Mouse (Mus musculus): Measurements from ENCODE around the gene Ctso.
A peak's percentile ranks its signal among the peaks of the same experiment; 100 is the strongest.

The Ctso gene

DNA sequence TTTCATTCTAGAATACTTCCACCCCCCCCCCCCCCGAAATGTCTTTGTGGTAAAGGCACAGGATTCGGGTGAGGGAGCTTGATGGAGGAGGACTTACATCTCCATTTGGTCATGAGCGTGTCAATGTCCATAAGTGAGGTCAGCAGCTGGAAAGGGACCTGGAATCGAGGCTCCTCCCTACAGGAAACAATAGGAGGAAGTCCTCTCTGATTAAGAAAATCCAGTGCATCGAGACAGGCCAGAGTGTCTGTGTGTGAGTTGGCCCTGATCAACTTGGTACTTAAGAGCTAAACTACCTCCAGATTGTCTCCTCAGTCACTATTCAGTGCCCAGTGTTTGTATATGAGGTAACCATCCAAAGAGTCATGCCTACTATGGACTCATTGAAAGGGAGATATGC is 28.9 kb downstream of the Ctso start:
- DNase-seq = no peak

DNA sequence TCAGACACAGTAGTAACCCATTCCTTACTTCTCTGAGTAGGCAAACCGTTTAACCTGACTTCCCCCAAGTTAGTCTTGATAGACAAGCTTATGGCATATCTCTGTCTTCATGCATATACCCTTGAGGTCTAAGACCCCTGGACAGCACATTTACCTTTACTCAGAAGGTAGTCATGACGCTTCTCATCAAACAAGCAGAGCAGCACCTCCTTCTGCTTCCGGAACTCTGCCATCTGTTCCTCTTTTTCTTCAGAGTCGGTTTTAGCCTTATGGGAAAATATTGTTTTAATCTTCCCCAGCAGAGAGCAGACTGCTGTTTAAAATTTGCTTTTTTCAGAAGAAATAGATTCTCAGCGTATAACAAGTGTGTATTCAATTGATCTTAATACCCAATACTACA is 31.4 kb downstream of the Ctso start:
- DNase-seq = no peak

DNA sequence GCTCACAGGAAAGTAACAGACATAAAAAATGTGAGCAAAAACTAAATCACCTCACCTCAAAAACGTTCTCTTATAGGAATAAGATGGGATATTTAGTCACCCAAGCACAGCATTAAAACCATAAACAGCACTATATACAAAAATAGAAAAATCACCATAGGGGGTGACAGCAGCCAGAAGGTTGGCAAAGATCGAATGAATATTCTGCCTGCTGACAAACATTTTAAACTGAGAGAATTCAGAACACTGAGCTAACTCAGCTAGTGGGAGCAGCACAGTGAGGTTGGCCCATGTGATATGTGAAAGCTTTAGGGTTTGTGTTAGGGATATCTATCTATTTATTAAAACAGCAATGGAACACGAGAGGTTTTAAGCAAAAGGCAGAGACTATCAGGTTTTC is 32.2 kb downstream of the Ctso start:
- DNase-seq = no peak

DNA sequence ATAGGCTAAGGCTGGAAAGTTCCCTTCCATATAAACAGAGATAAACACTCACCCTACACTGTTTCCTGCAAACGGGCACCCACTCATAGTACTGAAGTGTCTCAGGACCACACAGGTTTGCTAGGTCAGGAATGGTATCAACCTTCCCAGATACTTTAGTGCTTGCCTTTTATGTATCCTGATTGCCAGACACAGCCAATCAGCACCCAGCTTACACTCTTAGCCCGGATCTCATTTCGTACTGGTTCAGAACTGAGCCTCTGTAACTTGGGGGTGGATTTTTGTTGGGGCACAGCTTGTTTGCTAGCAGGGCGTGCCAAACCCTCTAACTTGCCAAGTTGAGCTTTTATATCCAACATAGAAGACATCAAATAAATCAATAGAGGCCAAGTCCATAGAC is 43.2 kb downstream of the Ctso start:
- no peak for DNase-seq

DNA sequence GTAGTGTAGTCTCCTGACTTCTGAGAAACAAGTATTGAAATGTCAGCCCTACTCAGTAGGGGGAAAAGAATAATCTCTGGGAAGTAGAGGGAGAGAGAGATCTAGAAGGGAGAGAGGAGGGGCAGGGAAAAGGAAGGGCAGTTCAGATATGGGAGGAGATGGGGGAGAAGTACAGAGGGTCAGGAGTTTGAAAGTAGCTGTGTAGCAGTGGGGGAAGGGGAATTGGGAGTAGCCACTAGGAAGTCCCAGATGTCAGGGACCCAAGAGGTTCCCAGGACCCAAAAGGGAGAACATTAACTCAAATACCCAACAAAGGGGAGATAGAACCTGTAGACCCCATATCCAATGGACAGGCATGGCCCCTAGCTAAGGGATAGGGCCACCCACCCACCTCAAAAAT is 43.7 kb downstream of the Ctso start, which contains the start of gene Tdo2:
Gene Tdo2 (minus strand): TSS at position 101 of the 400 bp plus-strand sequence.
- no peak for DNase-seq

DNA sequence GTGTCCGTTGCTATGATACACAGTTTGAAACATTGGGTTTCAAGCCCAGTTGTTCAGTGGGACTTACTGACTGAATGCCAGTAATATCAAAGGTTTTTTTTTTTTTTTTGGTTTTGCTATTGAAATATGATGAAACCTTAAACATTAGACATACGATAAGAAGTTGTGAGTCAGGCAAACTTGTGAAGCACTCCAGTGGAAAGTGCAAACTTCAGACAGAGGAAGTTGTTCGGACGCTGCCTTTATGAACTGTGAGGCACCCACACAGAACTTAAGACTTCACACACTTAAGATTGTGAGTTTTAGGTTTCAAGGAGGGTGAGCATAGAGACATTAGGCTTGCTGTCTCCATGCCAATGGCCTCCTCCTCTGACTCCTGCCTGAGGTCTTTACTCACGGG is 49.2 kb downstream of the Ctso start:
- no peak for DNase-seq

DNA sequence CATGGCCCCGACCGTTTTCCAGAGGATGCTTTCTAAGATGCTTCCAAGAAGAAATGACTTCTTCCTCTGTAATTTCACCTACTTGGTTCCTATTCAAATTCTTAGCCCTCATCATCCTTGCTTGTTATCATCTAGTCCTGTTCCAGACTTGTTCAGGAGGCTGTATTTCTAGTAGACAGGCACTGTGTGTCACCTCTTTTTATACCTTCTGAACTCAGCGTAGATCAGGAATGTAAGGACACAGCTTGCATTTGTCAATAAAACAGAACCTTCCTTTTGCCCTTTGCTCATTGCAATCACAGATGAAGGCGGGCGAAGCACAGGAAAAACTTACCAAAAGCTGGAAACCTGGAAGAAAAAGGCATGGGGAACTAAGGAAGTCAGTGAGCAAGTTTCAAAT is 49.6 kb downstream of the Ctso start, which contains the start of gene Asic5:
Gene Asic5 (plus strand): TSS at position 301 of the 400 bp plus-strand sequence.
- no peak for DNase-seq

DNA sequence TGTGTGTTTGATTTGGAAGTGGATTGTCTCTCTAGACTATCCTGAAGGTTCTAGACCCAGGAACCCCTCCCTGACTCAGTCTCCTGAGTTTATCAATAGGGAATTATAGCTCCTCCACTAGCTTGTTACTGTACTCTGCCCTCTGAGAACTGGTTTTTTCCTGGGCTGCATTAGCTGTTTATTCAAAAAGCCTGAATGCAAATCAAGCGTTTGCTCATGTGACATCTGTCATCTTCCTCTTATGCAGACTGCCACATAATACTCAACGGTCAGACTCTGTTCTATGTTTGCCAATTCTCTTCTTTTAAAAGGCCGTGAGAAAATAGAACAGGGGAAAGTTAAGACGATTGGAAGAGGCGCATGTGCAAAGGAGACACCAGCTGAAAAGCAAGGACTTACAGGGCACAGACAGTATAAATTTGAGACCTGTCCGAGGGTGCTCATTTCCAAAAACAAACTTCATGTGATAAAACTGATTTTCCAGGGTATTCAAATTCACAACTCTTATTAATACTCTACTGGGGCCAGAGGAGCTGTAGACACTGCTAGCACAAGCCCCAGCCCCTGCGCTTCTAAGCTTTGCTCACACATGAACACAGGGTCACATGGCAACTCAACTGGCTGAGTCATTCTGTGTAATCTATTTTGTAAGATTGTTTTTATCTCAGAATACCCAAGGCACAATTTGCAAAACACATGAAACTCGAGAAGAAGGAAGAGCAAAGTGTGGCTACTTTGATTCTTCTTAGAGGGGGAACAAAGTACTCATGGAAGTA is 50.9 kb downstream of the Ctso start:
- no peak for DNase-seq

DNA sequence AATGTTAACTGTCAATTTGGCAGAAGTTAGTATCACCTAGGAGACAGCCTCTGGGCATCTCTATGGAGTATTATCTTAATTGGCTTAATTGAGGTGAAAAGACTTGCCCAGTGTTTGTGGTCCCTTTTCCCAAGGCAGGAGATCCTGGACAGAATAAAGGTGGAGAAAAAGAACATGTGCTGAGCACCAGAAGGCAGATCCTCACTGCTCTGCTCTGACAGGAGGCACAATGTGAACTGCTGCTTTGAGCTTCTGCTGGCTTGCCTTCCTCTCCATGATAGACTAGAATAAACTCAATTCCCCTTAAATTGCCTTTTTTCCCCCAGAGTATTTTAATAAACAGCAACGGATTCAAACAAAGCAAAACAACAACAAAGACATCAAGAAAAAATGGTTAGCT is 52.7 kb downstream of the Ctso start:
- no peak for DNase-seq

DNA sequence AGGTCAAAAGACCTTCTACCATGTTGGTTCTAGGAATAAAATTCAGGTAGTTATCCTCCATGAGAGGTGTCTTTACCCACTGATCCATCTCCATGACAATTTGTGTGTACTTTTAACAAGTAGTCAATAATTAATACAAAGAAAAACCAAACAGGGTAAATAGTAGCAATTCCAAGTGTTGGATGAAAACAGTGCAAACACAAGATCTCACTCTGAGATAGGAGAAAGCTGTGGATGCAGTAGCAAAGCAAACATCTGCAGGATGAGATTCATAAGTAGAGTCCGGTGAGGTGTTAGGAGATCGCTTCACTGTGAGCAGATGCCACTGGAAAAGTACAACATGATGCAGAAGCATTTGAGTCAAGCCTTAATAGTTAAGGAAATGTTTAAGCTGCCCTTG is 53.7 kb downstream of the Ctso start:
- DNase-seq = no peak

DNA sequence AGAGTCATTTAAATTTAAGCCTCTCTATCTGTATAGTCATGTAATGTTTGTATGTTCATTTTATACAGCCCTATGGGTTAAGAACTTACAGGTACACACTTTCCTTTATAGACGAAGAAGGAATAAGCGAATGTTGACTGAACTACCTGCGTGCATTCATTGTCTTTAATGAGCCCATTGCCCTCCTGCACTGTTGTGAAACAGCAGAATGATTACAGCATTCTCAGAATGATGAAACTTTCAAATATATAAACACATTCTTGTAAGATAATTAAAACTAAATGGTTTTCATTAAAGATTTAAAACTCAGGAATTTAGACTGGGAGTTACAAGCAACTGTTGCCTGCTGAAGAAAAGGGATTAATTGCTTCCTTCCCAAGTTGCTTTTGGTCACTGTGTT is 55.2 kb downstream of the Ctso start:
- DNase-seq = no peak

DNA sequence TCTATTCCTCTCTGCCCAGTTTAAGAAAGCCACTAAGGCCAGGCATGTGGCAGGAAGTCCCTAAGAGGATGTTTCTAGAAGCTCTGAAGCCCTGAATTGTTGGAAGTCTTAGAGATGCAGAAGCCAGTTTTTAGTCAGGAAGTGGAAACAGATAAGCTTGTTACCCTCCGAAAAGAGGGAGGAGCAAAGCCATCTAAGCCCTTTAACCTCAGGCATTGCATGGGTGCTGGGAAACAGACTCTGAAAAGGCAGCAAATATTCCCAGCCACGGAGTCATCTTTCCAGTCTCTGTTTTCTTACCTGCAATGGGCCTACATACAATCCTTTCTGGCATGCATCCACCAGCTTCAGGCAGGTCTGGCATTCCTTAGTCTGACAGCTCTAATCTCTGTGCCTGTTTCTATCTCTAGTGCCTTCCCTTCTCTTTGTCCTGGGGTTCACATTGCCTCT is 57.3 kb downstream of the Ctso start:
- DNase-seq = no peak

DNA sequence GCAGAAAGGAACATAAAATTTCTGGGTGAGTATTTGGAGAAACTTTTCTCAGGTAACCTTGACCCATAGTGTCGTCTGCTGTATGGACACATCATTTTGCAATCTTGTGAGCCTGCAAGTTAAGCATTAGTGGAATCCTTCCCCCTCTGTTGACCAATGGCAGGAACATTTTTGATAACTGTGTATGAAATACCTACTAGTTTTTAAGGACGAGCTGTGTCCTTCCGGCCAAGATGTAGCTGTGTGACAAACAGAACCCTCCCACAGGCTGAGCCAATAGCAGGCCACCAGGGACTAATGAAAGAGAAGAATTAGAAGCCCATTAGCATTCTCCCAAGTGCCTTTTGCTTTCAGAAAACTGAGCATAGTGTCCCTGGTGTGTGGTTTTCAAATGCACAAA is 58.1 kb downstream of the Ctso start:
- DNase-seq = no peak

DNA sequence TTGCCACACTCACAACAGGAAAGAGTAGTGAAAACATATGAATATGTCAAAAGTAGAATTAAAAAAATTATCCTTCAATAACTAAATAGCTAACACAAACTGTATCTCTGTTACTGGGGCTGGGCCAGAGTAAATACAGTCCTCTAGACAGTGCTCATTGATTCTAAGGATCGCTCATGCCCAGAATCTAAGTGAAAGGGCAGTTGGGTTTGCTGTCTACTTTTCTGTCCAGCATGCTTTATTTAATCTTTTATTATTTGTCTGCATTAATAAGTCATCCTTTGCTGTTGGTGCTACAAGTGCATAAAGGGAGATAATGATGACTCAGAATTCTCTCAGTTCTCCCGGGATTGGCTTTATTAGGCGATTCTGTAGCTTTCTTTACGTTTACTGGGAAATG is 63.0 kb downstream of the Ctso start:
- no peak for DNase-seq

DNA sequence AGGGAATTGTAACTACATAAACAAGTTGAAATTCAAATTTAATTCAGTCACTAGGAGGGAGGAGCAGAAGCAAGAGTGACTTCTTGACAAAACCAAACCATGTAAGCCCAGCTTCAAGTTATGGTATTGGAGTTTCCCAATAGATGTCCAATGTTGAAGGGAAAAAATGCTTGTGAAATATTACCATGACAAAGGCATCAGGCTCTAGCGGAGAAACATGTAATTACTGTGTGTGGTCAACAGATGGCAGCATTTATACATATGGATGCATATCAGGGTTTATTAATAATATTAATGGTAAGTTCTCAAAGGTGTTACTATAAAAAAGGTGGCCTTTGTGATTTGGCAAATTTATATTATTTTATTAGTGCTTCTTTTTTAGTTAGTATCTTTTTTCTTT is 63.6 kb downstream of the Ctso start:
- DNase-seq = peak; percentile 61

Measured in embryo, embryonic 11 days (tissue).